Mouse (Mus musculus) lung, postnatal 4 days (tissue): Measurements from ENCODE around the gene Gm37240.
A peak's percentile ranks its signal among the peaks of the same experiment; 100 is the strongest.

Source experiments
- DNase-seq, 2 experiments: peaks; one replicate each; pipeline ENCODE4 v3.0.0; 2021

The Gm37240 gene

GRCm38 (mm10) chr3:85820839-85821548 is 66.3 kb downstream of the Gm37240 start:
- no peak for DNase-seq

GRCm38 (mm10) chr3:85819319-85819718 is 68.0 kb downstream of the Gm37240 start:
- no peak for DNase-seq

GRCm38 (mm10) chr3:85817191-85817590 is 70.1 kb downstream of the Gm37240 start, which contains the start of gene Fam160a1:
Fam160a1 (minus strand) TSS chr3:85817291.
- DNase-seq, result no peak

DNA sequence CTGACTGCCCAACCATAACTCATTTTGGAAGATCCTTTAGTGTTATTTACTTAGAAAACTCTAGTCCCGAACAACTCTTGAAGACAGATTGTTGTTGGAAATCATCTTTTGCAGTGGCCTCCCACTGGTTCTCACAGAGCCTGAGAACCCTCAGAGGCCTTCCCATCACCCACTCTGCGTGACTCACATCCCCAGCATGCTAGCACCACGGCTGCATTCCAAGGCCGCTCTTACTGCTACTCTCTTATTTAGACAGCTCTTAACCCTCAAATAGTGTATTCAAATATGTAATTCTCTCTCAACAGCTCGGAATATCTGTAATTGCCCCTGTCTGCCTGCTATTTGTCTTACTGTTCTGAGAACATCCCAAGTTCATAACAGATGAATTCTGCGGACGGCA is 73.1 kb downstream of the Gm37240 start:
- DNase-seq, result peak; percentile 36 to 66

GRCm38 (mm10) chr3:85813101-85814014 is 74.0 kb downstream of the Gm37240 start:
- DNase-seq, result no peak

DNA sequence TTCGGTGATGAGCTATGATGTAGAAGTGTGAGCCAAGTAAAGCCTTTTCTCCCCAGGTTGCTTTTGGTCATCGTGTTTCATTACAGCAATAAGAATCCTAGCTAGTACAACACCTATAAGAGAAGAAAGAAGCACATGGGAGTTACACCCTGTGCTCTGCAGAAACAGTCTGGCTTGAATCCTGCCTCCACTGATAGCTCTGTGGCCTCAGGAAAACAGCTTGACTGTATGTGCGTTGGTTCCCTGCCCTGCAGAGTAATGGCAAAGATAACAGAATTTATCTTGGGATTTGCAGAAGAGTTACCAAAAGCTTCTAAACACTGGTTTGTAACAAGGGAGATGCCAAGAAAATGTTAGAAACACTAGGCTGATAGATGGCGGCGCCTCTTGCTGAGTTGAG is 75.3 kb downstream of the Gm37240 start:
- no peak for DNase-seq

DNA sequence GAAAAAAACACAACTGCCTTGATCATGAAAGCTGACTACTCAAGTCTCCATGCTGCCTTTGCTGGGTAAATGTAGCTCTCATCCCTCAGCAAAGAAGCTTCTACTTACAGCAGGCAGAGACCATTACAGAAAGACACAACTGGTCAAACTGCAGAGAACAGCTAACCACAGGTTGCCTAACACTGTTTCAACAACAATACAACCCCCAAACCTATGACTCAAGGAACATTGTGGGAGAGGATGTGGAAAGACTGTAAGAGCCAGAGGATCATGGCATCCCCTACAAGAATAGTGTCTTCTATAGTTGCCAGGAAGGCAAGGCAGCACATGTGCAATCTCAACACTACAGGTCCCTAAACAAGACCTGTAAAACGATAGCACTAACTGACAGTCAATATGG is 94.2 kb downstream of the Gm37240 start:
- no peak for DNase-seq

DNA sequence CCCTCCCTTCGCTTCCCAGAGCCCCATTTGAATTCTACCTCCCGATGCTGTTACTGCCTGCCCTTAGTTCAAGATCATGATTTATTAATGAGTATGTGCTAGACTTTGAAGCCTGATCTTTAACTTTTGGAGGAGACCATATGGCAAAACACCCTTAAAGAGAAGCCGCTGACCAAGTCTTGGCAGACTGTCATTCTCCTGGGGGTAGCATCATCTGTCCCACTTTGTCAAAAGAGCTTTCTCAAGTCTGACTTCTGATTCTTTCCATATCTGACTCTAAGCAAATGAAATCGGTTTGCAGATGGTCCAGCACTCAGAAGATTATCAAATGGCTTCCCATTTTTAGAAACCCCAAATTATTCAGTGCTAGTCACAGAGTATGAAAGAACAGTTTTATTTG is 97.6 kb downstream of the Gm37240 start:
- DNase-seq, result no peak

- no peak for DNase-seq
These were observed 100.8 kb downstream of the Gm37240 start for GRCm38 (mm10) chr3:85786501-85786900.

- no peak for DNase-seq
These were observed 106.4 kb downstream of the Gm37240 start for GRCm38 (mm10) chr3:85780906-85781305.

- DNase-seq, result no peak
These were observed 107.0 kb downstream of the Gm37240 start for GRCm38 (mm10) chr3:85780332-85780731.

- DNase-seq, result no peak
These were observed 109.5 kb downstream of the Gm37240 start for GRCm38 (mm10) chr3:85777841-85778240.

DNA sequence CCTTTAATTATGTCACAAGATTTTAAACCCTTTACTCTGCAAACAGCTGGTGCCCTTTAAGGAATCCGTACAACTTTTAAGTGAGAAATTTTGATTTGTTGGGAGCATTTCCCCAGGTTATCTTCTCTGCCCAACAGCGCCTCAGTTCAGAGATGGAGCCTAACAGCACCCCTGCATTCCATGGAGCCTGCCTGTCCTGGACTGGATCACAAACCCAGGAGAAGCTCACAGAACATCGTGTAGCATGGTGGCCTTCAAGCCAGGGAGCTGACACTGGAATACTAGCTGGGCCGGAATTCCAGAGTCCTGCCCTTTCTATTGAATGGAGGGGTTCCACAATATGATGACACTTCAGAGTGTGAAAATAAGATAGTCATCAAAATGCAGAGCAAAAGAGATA is 110.0 kb downstream of the Gm37240 start:
- no peak for DNase-seq

DNA sequence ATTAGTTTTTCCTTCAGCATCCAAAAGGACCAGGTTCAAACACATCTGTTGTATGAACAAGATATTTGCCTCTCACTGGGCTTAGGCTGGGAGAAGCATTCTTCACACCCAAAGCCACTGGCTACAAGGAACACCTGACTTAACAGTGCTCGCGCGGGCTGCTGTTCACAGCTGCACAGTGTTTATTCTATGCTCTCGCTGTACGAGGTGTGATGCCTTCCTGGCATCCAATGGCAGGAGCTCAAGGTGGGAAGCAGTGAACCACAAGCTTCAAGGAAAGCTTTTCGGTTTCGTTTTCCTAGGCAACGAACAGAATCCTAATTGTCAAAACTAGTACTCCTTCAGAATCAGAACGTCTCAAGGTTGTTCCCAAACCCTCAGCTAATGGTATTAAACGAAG is 110.6 kb downstream of the Gm37240 start:
- DNase-seq, result no peak

- DNase-seq, result no peak
These were observed 111.2 kb downstream of the Gm37240 start for GRCm38 (mm10) chr3:85776126-85776525.

DNA sequence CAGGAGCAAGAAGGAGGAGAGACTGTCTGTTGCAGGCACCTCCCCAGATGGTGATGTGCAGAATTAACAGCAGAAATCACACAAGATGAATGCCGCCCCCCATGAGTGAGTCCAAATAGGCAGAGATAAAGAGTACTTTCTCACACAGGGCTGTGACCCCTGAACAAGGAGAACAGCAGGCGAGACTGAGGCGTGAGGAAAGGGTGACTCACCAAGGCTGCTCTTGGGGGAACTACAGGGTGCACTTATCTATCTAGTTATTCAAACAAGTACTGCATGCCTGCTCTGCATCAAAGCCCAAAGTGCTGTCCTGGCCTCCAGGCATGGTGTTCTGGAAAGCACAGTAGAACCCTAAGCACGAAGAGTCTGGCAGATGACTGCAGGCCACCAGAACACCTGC is 113.4 kb downstream of the Gm37240 start:
- no peak for DNase-seq

- DNase-seq, result no peak
These were observed 113.9 kb downstream of the Gm37240 start for GRCm38 (mm10) chr3:85773425-85773824.

DNA sequence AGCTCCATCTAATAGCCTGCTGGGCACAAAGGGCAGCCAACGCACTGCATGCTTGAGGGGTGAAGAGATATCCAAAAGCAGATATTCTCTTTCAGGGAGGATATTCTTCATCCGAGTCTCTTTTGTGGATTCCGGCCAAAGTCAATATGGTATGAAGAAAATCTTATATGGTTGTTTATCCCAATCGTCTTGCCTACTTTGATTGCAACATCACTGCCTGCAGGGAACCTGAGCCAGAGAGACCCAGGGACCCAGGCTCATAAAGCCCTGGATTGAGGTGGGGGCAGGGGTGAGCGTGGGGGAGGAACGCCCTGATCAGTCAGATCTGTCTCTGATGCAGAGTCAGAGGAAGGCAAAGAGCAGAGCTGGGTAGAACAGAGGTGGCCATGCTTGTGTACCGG is 122.4 kb downstream of the Gm37240 start:
- DNase-seq, result no peak

DNA sequence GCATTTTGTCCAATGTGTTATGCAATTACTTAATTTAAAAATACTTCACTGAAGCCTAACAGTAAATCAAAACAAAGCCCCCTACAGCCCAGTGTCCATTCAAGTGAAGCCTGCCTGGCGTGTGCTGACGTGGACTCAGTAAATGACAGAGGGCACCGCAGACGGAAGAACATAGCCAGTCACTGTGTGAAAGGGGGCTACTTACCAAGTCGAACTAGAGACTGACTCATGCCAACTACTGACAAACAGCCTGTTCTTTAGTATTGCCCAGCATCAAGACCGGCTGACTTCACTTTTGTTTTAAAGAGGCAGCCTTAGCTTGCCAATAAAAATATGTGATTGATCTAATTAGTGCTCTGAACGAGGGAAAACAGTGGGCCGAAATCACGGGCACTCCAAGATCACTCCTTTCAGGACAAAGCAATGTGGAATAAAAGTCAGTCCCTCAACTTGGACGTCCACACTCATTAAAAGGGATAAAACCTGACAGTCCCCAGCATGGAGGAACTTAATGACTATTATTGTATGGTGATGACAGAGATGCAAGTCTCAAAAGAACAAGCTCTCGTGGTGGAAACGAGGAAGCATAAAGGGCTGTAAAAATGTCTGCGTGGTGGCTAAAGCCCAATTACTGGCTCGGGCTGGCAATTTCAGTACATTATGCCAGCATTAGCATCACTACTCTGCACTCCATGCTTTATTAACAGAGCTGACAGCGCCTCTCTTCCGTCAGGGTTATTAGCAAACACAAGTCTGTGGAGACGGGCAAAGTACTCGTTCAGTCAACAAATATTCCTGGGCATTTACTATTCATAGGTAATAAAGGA is 123.1 kb downstream of the Gm37240 start:
- no peak for DNase-seq

GRCm38 (mm10) chr3:85757944-85758343 is 129.4 kb downstream of the Gm37240 start:
- no peak for DNase-seq

DNA sequence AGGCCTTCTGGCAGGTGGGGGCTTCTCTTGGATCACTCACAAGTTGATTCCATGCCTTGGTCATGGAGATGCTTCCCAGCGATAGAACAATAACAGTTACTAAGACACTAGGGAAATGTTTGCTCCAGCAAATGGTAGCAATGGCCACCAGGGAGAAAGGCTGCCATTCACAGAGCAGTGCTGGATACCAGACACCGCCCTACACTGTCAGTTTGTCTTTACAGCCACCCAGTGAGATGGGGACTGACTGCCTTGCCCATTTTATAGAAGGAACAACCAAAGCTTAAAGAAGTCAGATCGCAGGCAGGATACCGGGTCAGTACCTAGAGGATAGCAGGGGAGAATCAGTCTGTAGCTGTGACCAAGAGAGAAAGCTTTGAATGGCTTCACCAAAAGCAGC is 129.9 kb downstream of the Gm37240 start:
- DNase-seq, result no peak

- no peak for DNase-seq
These were observed 138.0 kb downstream of the Gm37240 start for GRCm38 (mm10) chr3:85749348-85749747.

DNA sequence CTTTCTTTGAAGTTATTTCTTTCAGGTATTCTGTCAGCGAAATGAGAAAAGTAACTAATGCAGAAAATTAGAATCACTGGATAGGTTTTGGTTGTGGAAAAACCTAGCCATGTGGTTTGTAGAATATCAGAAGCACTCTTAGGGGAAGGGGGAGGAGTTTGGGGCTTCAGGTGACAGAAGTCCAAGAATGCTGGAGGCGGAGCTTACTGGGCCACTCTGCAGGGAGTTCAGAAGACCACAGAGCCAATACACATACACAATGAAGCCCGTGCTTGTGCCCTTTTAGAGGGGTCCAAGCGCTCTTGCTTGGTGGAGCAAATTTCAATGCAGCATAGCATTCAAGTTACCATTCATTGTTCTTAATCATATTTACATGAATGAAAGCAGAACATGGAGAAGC is 138.5 kb downstream of the Gm37240 start:
- no peak for DNase-seq
